Mouse (Mus musculus) kidney, embryonic 16.5 days (tissue): ENCODE measurements at regions not wholly inside any gene's neighbourhood (a gene's known extent, or its start where the extent isn't known, plus 50 kb on each side); places are given as distances from the start of the nearest gene placed in this dataset.

Source experiments
- ATAC-seq: fragments of 200-750 bp; cut with Nextera tagmentation; 2 replicates; pipeline ENCODE4 v1.8.0; 2017; ENCODE audit warnings: moderate TSS enrichment; ENCODE audit not compliant: low FRiP score, low TSS enrichment
- H3K27ac ChIP-seq: fragments of 300-500 bp; sonication (generic); 2 replicates; pipeline ENCODE4 v1.5.1; 2014; ENCODE audit warnings: low read length
- H3K27me3 ChIP-seq: fragments of 300-500 bp; sonication (generic); 2 replicates; pipeline ENCODE4 v1.6.1; 2014; ENCODE audit warnings: low read length, control low read depth, mixed read lengths; ENCODE audit not compliant: insufficient read depth
- H3K36me3 ChIP-seq: fragments of 300-500 bp; sonication (generic); 2 replicates; pipeline ENCODE4 v1.6.1; 2014; ENCODE audit warnings: low read length, control low read depth, mixed read lengths; ENCODE audit not compliant: insufficient read depth
- H3K4me1 ChIP-seq: fragments of 300-500 bp; sonication (generic); 2 replicates; pipeline ENCODE4 v1.6.1; 2014; ENCODE audit warnings: low read length, control low read depth, mixed read lengths; ENCODE audit not compliant: insufficient read depth
- H3K4me2 ChIP-seq: fragments of 300-500 bp; sonication (generic); replicated peaks from 2 replicates; pipeline ENCODE4 v1.6.1; 2014; ENCODE audit warnings: low read depth, low read length
- H3K4me3 ChIP-seq: fragments of 300-500 bp; sonication (generic); 2 replicates; pipeline ENCODE4 v1.5.1; 2014; ENCODE audit warnings: mild to moderate bottlenecking, low read length
- H3K9ac ChIP-seq: fragments of 300-500 bp; sonication (generic); replicated peaks from 2 replicates; pipeline ENCODE4 v1.6.1; 2014; ENCODE audit warnings: low read length
- H3K9me3 ChIP-seq: fragments of 300-500 bp; sonication (generic); 2 replicates; pipeline ENCODE4 v1.6.1; 2016; ENCODE audit warnings: low read length, control low read depth
- WGBS: fragments of 180-500 bp; shearing (Covaris S2); extraction: QIAGEN DNeasy Blood & Tissue Kit; methylation state at CpG from one replicate; pipeline ENCODE4 v1.1.7; 2014; 5-methylcytosine and 5-hydroxymethylcytosine counted together

GRCm38 (mm10) chr3:38617217-38617616 is 132.6 kb upstream of the Ankrd50 start:
- no peak for ATAC-seq
- 86% methylated on average over 8 of the region's 8 CpGs for WGBS
- Histone ChIP-seq H3K36me3 (no peaks in the 10 kb centered on the region), H3K4me2 (no peak overlapping the region), H3K27ac (no peak overlapping the region), H3K27me3 (no peaks in the 10 kb centered on the region), H3K9ac (no peak overlapping the region), H3K9me3 (no peaks in the 10 kb centered on the region), H3K4me1 (no peaks in the 10 kb centered on the region), H3K4me3 (no peak overlapping the region)

- no peak overlapping the region for H3K4me3 ChIP-seq
- no peak overlapping the region for H3K4me2 ChIP-seq
- no peaks in the 10 kb centered on the region for H3K36me3 ChIP-seq
- no peaks in the 10 kb centered on the region for H3K9me3 ChIP-seq
- H3K9ac ChIP-seq = no peak overlapping the region
- H3K4me1 ChIP-seq = 0 out of 2 replicates have a peak, but pooled peaks cover 2% of the 10 kb centered on the region
- no peak overlapping the region for H3K27ac ChIP-seq
- no peak for ATAC-seq
- WGBS = 76% methylated on average over 6 of the region's 6 CpGs
- no peaks in the 10 kb centered on the region for H3K27me3 ChIP-seq
Measured at GRCm38 (mm10) chr3:38613706-38614105, 129.1 kb upstream of the Ankrd50 start.

DNA sequence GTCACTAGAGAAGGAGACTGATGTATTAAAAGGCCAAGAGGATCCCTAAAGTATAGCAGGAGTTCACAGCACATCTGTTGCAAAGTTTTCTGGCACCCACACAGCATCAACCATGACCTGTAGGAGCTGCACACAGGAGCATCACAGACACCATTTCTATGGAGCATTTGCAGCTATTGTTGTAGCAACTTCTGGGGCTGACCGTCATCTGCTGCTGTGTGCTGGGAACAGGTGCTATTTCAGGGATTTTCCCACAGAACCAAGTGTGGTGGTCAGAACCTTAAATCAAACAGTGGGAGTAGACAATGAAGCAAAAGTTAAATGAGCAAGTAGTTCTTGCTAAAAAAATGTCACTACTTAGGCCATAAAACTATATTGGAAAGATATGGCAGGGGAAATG is 106.9 kb upstream of the Ankrd50 start:
- H3K27ac ChIP-seq = no peak overlapping the region
- H3K27me3 ChIP-seq = no peaks in the 10 kb centered on the region
- no peak overlapping the region for H3K4me2 ChIP-seq
- WGBS = 100% methylated on average over 1 of the region's 1 CpGs
- no peak overlapping the region for H3K4me3 ChIP-seq
- no peak overlapping the region for H3K9ac ChIP-seq
- H3K4me1 ChIP-seq = no peaks in the 10 kb centered on the region
- no peaks in the 10 kb centered on the region for H3K36me3 ChIP-seq
- no peak for ATAC-seq
- no peaks in the 10 kb centered on the region for H3K9me3 ChIP-seq

- H3K9ac ChIP-seq = no peak overlapping the region
- H3K27ac ChIP-seq = no peak overlapping the region
- no peak for ATAC-seq
Measured at GRCm38 (mm10) chr3:38588966-38589365, 104.3 kb upstream of the Ankrd50 start.

GRCm38 (mm10) chr3:38585509-38585908 is 100.9 kb upstream of the Ankrd50 start:
- WGBS = 60% methylated on average over 5 of the region's 5 CpGs
- Histone ChIP-seq H3K4me2 (no peak overlapping the region), H3K9ac (no peak overlapping the region), H3K36me3 (no peaks in the 10 kb centered on the region), H3K4me1 (no peaks in the 10 kb centered on the region), H3K27ac (no peak overlapping the region), H3K9me3 (no peaks in the 10 kb centered on the region), H3K4me3 (no peak overlapping the region), H3K27me3 (no peaks in the 10 kb centered on the region)
- no peak for ATAC-seq

More at GRCm38 (mm10) chr3:38588966-38589365, 104.3 kb upstream of the Ankrd50 start:
- no peaks in the 10 kb centered on the region for H3K36me3 ChIP-seq
- H3K27me3 ChIP-seq = no peaks in the 10 kb centered on the region
- no peak overlapping the region for H3K4me2 ChIP-seq
- H3K4me1 ChIP-seq = no peaks in the 10 kb centered on the region
- H3K9me3 ChIP-seq = no peaks in the 10 kb centered on the region
- no peak overlapping the region for H3K4me3 ChIP-seq

- H3K4me2 ChIP-seq = no peak overlapping the region
- no peaks in the 10 kb centered on the region for H3K36me3 ChIP-seq
- 79% methylated on average over 1 of the region's 1 CpGs for WGBS
- no peak overlapping the region for H3K4me3 ChIP-seq
- no peak for ATAC-seq
- no peaks in the 10 kb centered on the region for H3K9me3 ChIP-seq
- no peaks in the 10 kb centered on the region for H3K4me1 ChIP-seq
- H3K9ac ChIP-seq = no peak overlapping the region
- H3K27me3 ChIP-seq = no peaks in the 10 kb centered on the region
- H3K27ac ChIP-seq = no peak overlapping the region
Measured at GRCm38 (mm10) chr3:38579781-38580180, 95.1 kb upstream of the Ankrd50 start.

- Histone ChIP-seq H3K9me3 (no peaks in the 10 kb centered on the region), H3K27me3 (no peaks in the 10 kb centered on the region), H3K4me3 (no peak overlapping the region), H3K27ac (no peak overlapping the region), H3K4me1 (0 out of 2 replicates have a peak, but pooled peaks cover 3% of the 10 kb centered on the region), H3K36me3 (no peaks in the 10 kb centered on the region), H3K4me2 (no peak overlapping the region), H3K9ac (no peak overlapping the region)
- no peak for ATAC-seq
- WGBS = 49% methylated on average over 5 of the region's 5 CpGs
Measured at GRCm38 (mm10) chr3:38577890-38578628, 93.4 kb upstream of the Ankrd50 start.

DNA sequence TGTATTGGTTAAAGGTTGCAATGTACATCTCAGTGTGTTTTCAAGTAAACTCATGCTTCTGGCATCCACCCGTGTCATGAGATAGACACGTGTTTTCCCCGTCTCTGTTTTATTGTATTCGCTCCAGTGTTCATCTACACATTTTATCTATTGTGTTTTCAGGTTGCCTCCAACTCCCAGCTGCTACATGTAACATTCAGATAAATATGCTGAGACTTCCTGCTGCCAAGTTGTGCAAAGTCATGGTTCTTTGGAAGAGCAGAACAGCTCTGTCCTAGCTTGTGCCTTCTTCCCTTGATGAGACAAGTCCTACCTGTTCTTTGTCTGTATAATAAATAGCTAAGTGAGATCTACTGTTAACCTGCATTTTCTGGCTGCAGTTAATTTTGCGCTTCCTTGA is 89.0 kb upstream of the Ankrd50 start:
- no peak overlapping the region for H3K4me2 ChIP-seq
- H3K36me3 ChIP-seq = no peaks in the 10 kb centered on the region
- H3K4me3 ChIP-seq = no peak overlapping the region
- peaks cover 7% of the 10 kb centered on the region; the same call in 1 of the 2 replicates for H3K4me1 ChIP-seq
- 87% methylated on average over 5 of the region's 5 CpGs for WGBS
- no peaks in the 10 kb centered on the region for H3K9me3 ChIP-seq
- H3K9ac ChIP-seq = no peak overlapping the region
- H3K27ac ChIP-seq = no peak overlapping the region
- no peaks in the 10 kb centered on the region for H3K27me3 ChIP-seq
- ATAC-seq = no peak

DNA sequence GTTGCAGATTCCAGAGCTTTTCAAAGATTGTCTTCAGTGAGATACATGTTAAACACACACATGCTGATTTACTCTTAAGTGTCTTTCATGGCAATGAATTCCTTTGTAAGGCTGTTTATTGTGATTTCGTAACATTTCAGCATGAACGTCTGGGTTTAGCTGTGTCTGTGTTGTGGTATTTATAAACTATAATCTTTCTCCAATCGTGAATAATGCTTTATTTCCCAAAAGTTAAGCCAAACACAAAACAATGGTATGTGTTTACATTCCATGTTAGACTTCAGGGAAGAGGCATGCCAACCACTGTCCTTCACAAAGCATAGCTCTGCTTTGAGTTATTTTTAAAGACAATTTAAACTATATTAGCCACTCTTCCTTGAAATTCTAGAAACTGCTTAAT is 87.5 kb upstream of the Ankrd50 start:
- WGBS = 75% methylated on average over 3 of the region's 3 CpGs
- no peak overlapping the region for H3K4me2 ChIP-seq
- peaks cover 7% of the 10 kb centered on the region; the same call in 1 of the 2 replicates for H3K4me1 ChIP-seq
- H3K36me3 ChIP-seq = no peaks in the 10 kb centered on the region
- H3K9ac ChIP-seq = no peak overlapping the region
- ATAC-seq = no peak
- no peak overlapping the region for H3K27ac ChIP-seq
- no peaks in the 10 kb centered on the region for H3K27me3 ChIP-seq
- H3K4me3 ChIP-seq = no peak overlapping the region
- no peaks in the 10 kb centered on the region for H3K9me3 ChIP-seq

GRCm38 (mm10) chr3:38571224-38571623 is 86.6 kb upstream of the Ankrd50 start:
- Histone ChIP-seq H3K4me2 (no peak overlapping the region), H3K27me3 (no peaks in the 10 kb centered on the region), H3K9ac (no peak overlapping the region), H3K4me3 (no peak overlapping the region), H3K36me3 (no peaks in the 10 kb centered on the region), H3K27ac (no peak overlapping the region), H3K9me3 (no peaks in the 10 kb centered on the region), H3K4me1 (peaks cover 7% of the 10 kb centered on the region; the same call in 1 of the 2 replicates)
- ATAC-seq = no peak
- WGBS = 97% methylated on average over 4 of the region's 4 CpGs
